Mouse (Mus musculus) intestine, postnatal 0 days (tissue): ENCODE measurements around the gene Nr5a2. TPM values are rescaled to one million over a fixed set of nuclear protein-coding genes. Genes with fewer than 3 reads are reported as not detected.
A peak's percentile ranks its signal among the peaks of the same experiment; 100 is the strongest.

ENCODE experiments used
- ATAC-seq: fragments of 200-750 bp; cut with Nextera tagmentation; 2 replicates; pipeline ENCODE4 v1.8.0; 2017; ENCODE audit warnings: mild to moderate bottlenecking, moderate TSS enrichment, moderate library complexity
- H3K27ac ChIP-seq: fragments of 300-500 bp; sonication (generic); 2 replicates; pipeline ENCODE4 v1.5.1; 2014; ENCODE audit warnings: mild to moderate bottlenecking, low read depth, low read length, moderate library complexity
- H3K27me3 ChIP-seq: fragments of 300-500 bp; sonication (generic); replicated peaks from 2 replicates; pipeline ENCODE4 v1.6.1; 2014; ENCODE audit warnings: low read length, mixed read lengths; ENCODE audit not compliant: control insufficient read depth, insufficient read depth
- H3K36me3 ChIP-seq: fragments of 300-500 bp; sonication (generic); 2 replicates; pipeline ENCODE4 v1.6.1; 2014; ENCODE audit warnings: mild to moderate bottlenecking, moderate library complexity; ENCODE audit not compliant: control insufficient read depth, insufficient read depth
- H3K4me1 ChIP-seq: fragments of 300-500 bp; sonication (generic); replicated peaks from 2 replicates; pipeline ENCODE4 v1.6.1; 2014; ENCODE audit warnings: antibody characterized with exemption, low read length, mixed read lengths; ENCODE audit not compliant: control insufficient read depth, insufficient read depth
- H3K4me2 ChIP-seq: fragments of 300-500 bp; sonication (generic); replicated peaks from 2 replicates; pipeline ENCODE4 v1.6.1; 2014; ENCODE audit warnings: low read depth, mild to moderate bottlenecking, moderate library complexity
- H3K4me3 ChIP-seq: fragments of 300-500 bp; sonication (generic); 2 replicates; pipeline ENCODE4 v1.5.1; 2014; ENCODE audit warnings: low read depth, low read length
- H3K9ac ChIP-seq: fragments of 300-500 bp; sonication (generic); 2 replicates; pipeline ENCODE4 v1.6.1; 2014; ENCODE audit warnings: mild to moderate bottlenecking, low read depth, low read length
- H3K9me3 ChIP-seq: fragments of 300-500 bp; sonication (generic); 2 replicates; pipeline ENCODE4 v1.6.1; 2016; ENCODE audit warnings: mixed run types; ENCODE audit not compliant: control insufficient read depth
- CTCF ChIP-seq: sonication (generic); IDR thresholded peaks from 2 replicates; pipeline ENCODE4 v1.5.1; 2016; ENCODE audit warnings: low read depth, mild to moderate bottlenecking, control low read depth, antibody characterized with exemption, moderate library complexity
- WGBS: fragments of 180-500 bp; shearing (Covaris S2); extraction: QIAGEN DNeasy Blood & Tissue Kit; methylation state at CpG from one replicate; pipeline ENCODE4 v1.1.7; 2014; 5-methylcytosine and 5-hydroxymethylcytosine counted together
- polyA plus RNA-seq: library from polyadenylated mRNA; unstranded; fragments of >200 nt; fragmentation: Nextera tagmentation; extraction: Ambion mirVana; gene quantifications from 2 replicates; pipeline ENCODE4 v1.2.1, GENCODE M21; 2015

Gene Nr5a2
- polyA plus RNA-seq, 1 experiment from 2014 or later: 3.9 TPM

DNA sequence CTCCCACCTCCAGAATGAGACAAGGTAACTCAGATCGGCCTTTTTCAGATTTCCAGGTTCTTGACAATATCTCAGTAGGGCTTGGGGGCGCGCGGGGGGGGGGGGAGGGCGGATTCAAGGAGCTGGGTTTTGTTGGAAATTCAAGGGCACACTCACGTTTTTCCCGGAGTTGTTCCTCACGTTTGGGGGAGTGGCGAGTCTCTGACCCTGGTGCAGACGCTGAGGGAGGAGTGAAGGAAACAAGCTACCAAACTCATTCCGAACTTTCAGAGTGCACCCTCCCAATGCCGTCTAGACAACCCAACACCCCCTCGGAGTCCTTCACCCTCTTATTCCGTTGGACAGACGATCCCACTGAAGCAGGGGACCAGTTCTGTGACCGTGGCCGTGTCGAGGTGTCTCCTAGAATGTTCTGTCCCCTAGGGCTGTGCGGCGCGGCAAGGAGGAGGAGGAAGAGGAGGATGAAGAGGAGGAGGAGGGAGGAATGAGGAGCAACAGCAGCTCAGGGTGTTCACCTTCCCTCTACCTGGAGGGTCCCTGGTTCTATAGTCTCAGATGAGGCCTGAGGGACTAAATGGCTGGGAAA lies 8.2 kb downstream of the Nr5a2 start:
- H3K9ac ChIP-seq: peak overlapping the region; percentile 42; the same call in 1 of the 2 replicates
- H3K9me3 ChIP-seq: no peaks in the 10 kb centered on the region
- H3K27me3 ChIP-seq: 0 out of 2 replicates have a peak, but pooled peaks cover 21% of the 10 kb centered on the region
- peaks cover 3% of the 10 kb centered on the region for H3K4me1 ChIP-seq
- no peaks in the 10 kb centered on the region for H3K36me3 ChIP-seq
- TF ChIP-seq CTCF: no peak
- peak overlapping the region; percentile 85 for H3K4me2 ChIP-seq
- WGBS: 11% methylated on average over 18 of the region's 21 CpGs
- H3K4me3 ChIP-seq: peak overlapping the region; percentile 48
- ATAC-seq: no peak
- H3K27ac ChIP-seq: 0 out of 2 replicates have a peak overlapping the region, but pooled peaks have one; percentile 41

GRCm38 (mm10) chr1:136951155-136951650 lies 9.0 kb downstream of the Nr5a2 start:
- H3K27me3 ChIP-seq: 0 out of 2 replicates have a peak, but pooled peaks cover 21% of the 10 kb centered on the region
- peak overlapping the region; percentile 85 for H3K4me2 ChIP-seq
- H3K4me3 ChIP-seq: no peak overlapping the region; the same call in 1 of the 2 replicates
- no peaks in the 10 kb centered on the region for H3K9me3 ChIP-seq
- H3K9ac ChIP-seq: no peak overlapping the region
- WGBS: 29% methylated on average over 3 of the region's 3 CpGs
- H3K4me1 ChIP-seq: peaks cover 3% of the 10 kb centered on the region
- ATAC-seq: no peak
- TF ChIP-seq CTCF: no peak
- H3K27ac ChIP-seq: no peak overlapping the region
- no peaks in the 10 kb centered on the region for H3K36me3 ChIP-seq

GRCm38 (mm10) chr1:136949323-136949741 lies 10.9 kb downstream of the Nr5a2 start:
- ATAC-seq: peak; percentile 69
- Histone ChIP-seq H3K27me3 (0 out of 2 replicates have a peak, but pooled peaks cover 18% of the 10 kb centered on the region), H3K36me3 (no peaks in the 10 kb centered on the region), H3K4me1 (peaks cover 3% of the 10 kb centered on the region), H3K4me2 (peak overlapping the region; percentile 77), H3K9me3 (no peaks in the 10 kb centered on the region), H3K27ac (peak overlapping the region; percentile 72), H3K9ac (peak overlapping the region; percentile 81), H3K4me3 (peak overlapping the region; percentile 75)
- TF ChIP-seq CTCF: no peak
- 3% methylated on average over 12 of the region's 12 CpGs for WGBS

GRCm38 (mm10) chr1:136948511-136949275 lies 11.6 kb downstream of the Nr5a2 start:
- peak; percentile 41 for TF ChIP-seq CTCF
- Histone ChIP-seq H3K27ac (peak overlapping the region; percentile 72), H3K27me3 (0 out of 2 replicates have a peak, but pooled peaks cover 18% of the 10 kb centered on the region), H3K4me1 (peaks cover 3% of the 10 kb centered on the region), H3K9me3 (no peaks in the 10 kb centered on the region), H3K4me3 (peak overlapping the region; percentile 75), H3K4me2 (peak overlapping the region; percentile 77), H3K36me3 (no peaks in the 10 kb centered on the region), H3K9ac (peak overlapping the region; percentile 81)
- peak; percentile 66 for ATAC-seq
- under 1% methylated on average over 61 of the region's 61 CpGs for WGBS

DNA sequence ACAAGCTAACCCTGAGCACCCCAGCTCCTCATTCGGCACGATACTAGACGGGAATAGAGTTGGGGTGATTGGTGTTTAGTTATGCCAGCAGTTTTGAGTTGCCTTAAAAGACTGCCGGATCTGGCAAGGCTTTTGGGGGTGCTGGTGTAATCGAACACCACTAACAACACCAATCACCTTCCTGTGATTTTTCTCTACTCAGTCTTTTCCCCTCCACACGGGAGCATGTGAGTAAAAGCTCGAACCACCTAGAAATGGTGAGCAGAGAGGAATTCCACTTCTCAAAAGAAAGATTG lies 12.2 kb downstream of the Nr5a2 start:
- Histone ChIP-seq H3K9ac (peak overlapping the region; percentile 81), H3K4me3 (peak overlapping the region; percentile 75), H3K27me3 (0 out of 2 replicates have a peak, but pooled peaks cover 16% of the 10 kb centered on the region), H3K4me2 (peak overlapping the region; percentile 77), H3K36me3 (no peaks in the 10 kb centered on the region), H3K27ac (0 out of 2 replicates have a peak overlapping the region, but pooled peaks have one; percentile 72), H3K9me3 (no peaks in the 10 kb centered on the region), H3K4me1 (peaks cover 3% of the 10 kb centered on the region)
- no peak for ATAC-seq
- TF ChIP-seq CTCF: no peak
- WGBS: under 1% methylated on average over 7 of the region's 7 CpGs
